Mouse (Mus musculus) adrenal gland, postnatal 4 days (tissue): ENCODE measurements around the gene Bcr. TPM values are rescaled to one million over a fixed set of nuclear protein-coding genes. Genes with fewer than 3 reads are reported as not detected.

Source experiments
- DNase-seq, 2 experiments: peaks; one replicate each; pipeline ENCODE4 v3.0.0; 2021 to 2022; ENCODE audit warnings: low spot score in 2 of 2, mixed read lengths in 2 of 2
- total RNA-seq, 2 experiments: library from RNA; stranded (reverse); gene quantifications; 2 replicates each; pipeline ENCODE4 v1.2.3; 2021

Bcr gene
- total RNA-seq, 2 experiments from 2014 or later, result 28.2 to 31.7 TPM

- DNase-seq, result no peak
Observed at GRCm38 (mm10) chr10:75091478-75092152, 31.2 kb downstream of the Bcr start.

GRCm38 (mm10) chr10:75093252-75093987 is 33.0 kb downstream of the Bcr start:
- DNase-seq, result no peak

- no peak for DNase-seq
Observed at GRCm38 (mm10) chr10:75094338-75094737, 33.9 kb downstream of the Bcr start.

- DNase-seq, result no peak
Observed at GRCm38 (mm10) chr10:75095216-75095615, 34.8 kb downstream of the Bcr start.

- no peak for DNase-seq
Observed at GRCm38 (mm10) chr10:75098446-75099183, 38.2 kb downstream of the Bcr start.

GRCm38 (mm10) chr10:75100298-75100697 is 39.9 kb downstream of the Bcr start:
- no peak for DNase-seq

GRCm38 (mm10) chr10:75103502-75103901 is 43.1 kb downstream of the Bcr start:
- DNase-seq, result no peak

- no peak for DNase-seq
Observed at GRCm38 (mm10) chr10:75104191-75105098, 44.1 kb downstream of the Bcr start.

GRCm38 (mm10) chr10:75105099-75105461 is 44.7 kb downstream of the Bcr start:
- DNase-seq, result no peak

- DNase-seq, result no peak
Observed at GRCm38 (mm10) chr10:75105687-75106086, 45.3 kb downstream of the Bcr start.

GRCm38 (mm10) chr10:75106940-75107381 is 46.6 kb downstream of the Bcr start:
- DNase-seq, result no peak

GRCm38 (mm10) chr10:75108092-75108491 is 47.7 kb downstream of the Bcr start:
- DNase-seq, result no peak

GRCm38 (mm10) chr10:75111446-75112201 is 51.2 kb downstream of the Bcr start:
- no peak for DNase-seq

GRCm38 (mm10) chr10:75112405-75112804 is 52.0 kb downstream of the Bcr start:
- no peak for DNase-seq

GRCm38 (mm10) chr10:75113620-75114019 is 53.2 kb downstream of the Bcr start:
- no peak for DNase-seq

- DNase-seq, result no peak
Observed at GRCm38 (mm10) chr10:75115240-75115639, 54.8 kb downstream of the Bcr start.

- no peak for DNase-seq
Observed at GRCm38 (mm10) chr10:75116842-75117457, 56.6 kb downstream of the Bcr start.

- no peak for DNase-seq
Observed at GRCm38 (mm10) chr10:75118444-75118843, 58.1 kb downstream of the Bcr start.

- DNase-seq, result no peak
Observed at GRCm38 (mm10) chr10:75119396-75119795, 59.0 kb downstream of the Bcr start.

- DNase-seq, result no peak
Observed at GRCm38 (mm10) chr10:75120176-75120575, 59.8 kb downstream of the Bcr start.
